ENCODE assay signal across 8 mouse cellular contexts in genomic region chr11:76945386-76946202, GRCm38 (mm10). TPM values are rescaled to one million over a fixed set of nuclear protein-coding genes. Genes with fewer than 3 reads are reported as not detected.
DNase-seq lines count a peak whose midpoint lies in the region; ATAC-seq and TF ChIP-seq lines count a peak whose summit lies in the region.

No protein-coding gene starts in this region.

- TF ChIP-seq EP300 in liver, embryonic 14.5 days (IDR thresholded peaks at IDR 0.05; ENCODE audit: low read depth), result 0 out of 2 replicates have a peak, but pooled peaks have one; percentile 30
- peak; percentile 66 for TF ChIP-seq EP300 in stomach, postnatal 0 days (optimal IDR thresholded peaks at IDR 0.05)

- H3K9ac ChIP-seq in heart, embryonic 15.5 days, result peak overlapping the region; percentile 71
- peak overlapping the region; percentile 91 for H3K9ac ChIP-seq in liver, embryonic 14.5 days (replicated peaks)
- H3K9ac ChIP-seq in neural tube, embryonic 11.5 days (ENCODE audit: low read length), result peak overlapping the region; percentile 84
- peak overlapping the region; percentile 84 for H3K9ac ChIP-seq in stomach, postnatal 0 days (ENCODE audit: low read length)

- peak; percentile 85 for DNase-seq in CD4-positive, CD25-positive, alpha-beta regulatory T cell, adult 2 months (ENCODE audit: low read depth, low spot score)
- DNase-seq in fibroblast of lung, adult 2 months (ENCODE audit: low read depth), result peak; percentile 52
- peak; percentile 95 to 96 for DNase-seq in kidney, postnatal 25 days
- DNase-seq in liver, embryonic 14.5 days (ENCODE audit: low read depth in 3 of 3, low spot score in 3 of 3), result peak; percentile 72 to 76 (median 76)
- DNase-seq in neural tube, embryonic 11.5 days (ENCODE audit: low spot score), result peak; percentile 95
- DNase-seq in stomach, postnatal 0 days (ENCODE audit: low spot score), result peak; percentile 92

- H3K27ac ChIP-seq in brown adipose tissue, adult 24 weeks (replicated peaks; ENCODE audit: low read depth, low read length), result peak overlapping the region; percentile 68
- peak overlapping the region; percentile 84 for H3K27ac ChIP-seq in heart, embryonic 15.5 days
- peak overlapping the region; percentile 25 for H3K27ac ChIP-seq in liver, embryonic 14.5 days
- peak overlapping the region; percentile 65 for H3K27ac ChIP-seq in neural tube, embryonic 11.5 days (ENCODE audit: low read depth, low read length)
- H3K27ac ChIP-seq in stomach, postnatal 0 days (replicated peaks), result peak overlapping the region; percentile 86

- peak; percentile 96 for ATAC-seq in heart, embryonic 15.5 days (replicated peaks; ENCODE audit: insufficient number of reproducible peaks, insufficient read depth, low FRiP score, low read depth)
- ATAC-seq in liver, embryonic 14.5 days (ENCODE audit: insufficient read depth), result peak; percentile 95
- peak; percentile 81 for ATAC-seq in neural tube, embryonic 11.5 days (ENCODE audit: insufficient read depth, low FRiP score, low TSS enrichment)
- ATAC-seq in stomach, postnatal 0 days (ENCODE audit: low FRiP score, low TSS enrichment), result peak; percentile 97

- under 1% methylated on average over 58 of the region's 58 CpGs for WGBS in heart, embryonic 15.5 days
- WGBS in liver, embryonic 14.5 days (ENCODE audit: insufficient replicate concordance), result under 1% methylated on average over 58 of the region's 58 CpGs
- WGBS in neural tube, embryonic 11.5 days, result under 1% methylated on average over 51 of the region's 58 CpGs
- 1% methylated on average over 56 of the region's 58 CpGs for WGBS in stomach, postnatal 0 days

- peaks cover 4% of the 10 kb centered on the region; the same call in 1 of the 2 replicates for H3K4me1 ChIP-seq in brown adipose tissue, adult 24 weeks (ENCODE audit: control insufficient read depth, insufficient read depth, insufficient read length, low read length)
- peaks cover 13% of the 10 kb centered on the region for H3K4me1 ChIP-seq in heart, embryonic 15.5 days (replicated peaks)
- peaks cover 8 to 11% of the 10 kb centered on the region in 2 experiments for H3K4me1 ChIP-seq in liver, embryonic 14.5 days (replicated peaks; ENCODE audit: control insufficient read depth in 2 of 2, insufficient read depth in 2 of 2, low read length in 1 of 2)
- H3K4me1 ChIP-seq in neural tube, embryonic 11.5 days (ENCODE audit: control insufficient read depth, insufficient read depth, low read length), result no peaks in the 10 kb centered on the region
- peaks cover 6% of the 10 kb centered on the region; the same call in 1 of the 2 replicates for H3K4me1 ChIP-seq in stomach, postnatal 0 days (replicated peaks; ENCODE audit: control insufficient read depth, insufficient read depth)

- no peaks in the 10 kb centered on the region for H3K9me3 ChIP-seq in heart, embryonic 15.5 days (replicated peaks)
- H3K9me3 ChIP-seq in liver, embryonic 14.5 days (ENCODE audit: control insufficient read depth, low read length), result no peaks in the 10 kb centered on the region
- no peaks in the 10 kb centered on the region for H3K9me3 ChIP-seq in neural tube, embryonic 11.5 days (ENCODE audit: control insufficient read depth, low read length)
- H3K9me3 ChIP-seq in stomach, postnatal 0 days (ENCODE audit: control insufficient read depth, low read length), result no peaks in the 10 kb centered on the region

- peak overlapping the region; percentile 86 for H3K4me2 ChIP-seq in heart, embryonic 15.5 days
- peak overlapping the region; percentile 79 for H3K4me2 ChIP-seq in liver, embryonic 14.5 days (ENCODE audit: low read depth)
- peak overlapping the region; percentile 82 for H3K4me2 ChIP-seq in neural tube, embryonic 11.5 days (ENCODE audit: low read depth)
- peak overlapping the region; percentile 85 for H3K4me2 ChIP-seq in stomach, postnatal 0 days (replicated peaks; ENCODE audit: low read depth)

- peaks cover 7% of the 10 kb centered on the region for H3K36me3 ChIP-seq in heart, embryonic 15.5 days
- H3K36me3 ChIP-seq in liver, embryonic 14.5 days (replicated peaks; ENCODE audit: control insufficient read depth, insufficient read depth, low read depth), result no peaks in the 10 kb centered on the region
- H3K36me3 ChIP-seq in neural tube, embryonic 11.5 days (ENCODE audit: control insufficient read depth, insufficient read depth, low read length), result no peaks in the 10 kb centered on the region
- no peaks in the 10 kb centered on the region for H3K36me3 ChIP-seq in stomach, postnatal 0 days (ENCODE audit: control insufficient read depth, insufficient read depth, low read length)

- TF ChIP-seq CTCF in liver, embryonic 14.5 days (IDR thresholded peaks at IDR 0.05; ENCODE audit: low read depth), result no peak
- TF ChIP-seq CTCF in stomach, postnatal 0 days (IDR thresholded peaks at IDR 0.05; ENCODE audit: low read depth), result peak; percentile 15; the same call in 1 of the 2 replicates

- H3K4me3 ChIP-seq in brown adipose tissue, adult 24 weeks (ENCODE audit: insufficient read depth, low read depth, low read length), result peak overlapping the region; percentile 98
- peak overlapping the region; percentile 67 for H3K4me3 ChIP-seq in heart, embryonic 15.5 days
- peak overlapping the region; percentile 96 to 98 for H3K4me3 ChIP-seq in liver, embryonic 14.5 days (ENCODE audit: insufficient read depth in 1 of 2, low read depth in 2 of 2, low read length in 2 of 2)
- peak overlapping the region; percentile 81 for H3K4me3 ChIP-seq in neural tube, embryonic 11.5 days (ENCODE audit: low read depth, low read length)
- peak overlapping the region; percentile 78 for H3K4me3 ChIP-seq in stomach, postnatal 0 days (ENCODE audit: low read depth, low read length)

- no peaks in the 10 kb centered on the region for H3K27me3 ChIP-seq in heart, embryonic 15.5 days
- H3K27me3 ChIP-seq in liver, embryonic 14.5 days (ENCODE audit: control insufficient read depth, insufficient read depth, low read length), result no peaks in the 10 kb centered on the region
- no peaks in the 10 kb centered on the region for H3K27me3 ChIP-seq in neural tube, embryonic 11.5 days (ENCODE audit: control insufficient read depth, insufficient read depth, low read length)
- no peaks in the 10 kb centered on the region for H3K27me3 ChIP-seq in stomach, postnatal 0 days (ENCODE audit: control insufficient read depth, insufficient read depth, low read length)

RNA-seq across cellular contexts. Expression of gene Blmh, which starts 21.0 kb away (rescaled TPM):
- polyA plus RNA-seq in brown adipose tissue, adult 24 weeks (2012; ENCODE audit: insufficient read depth, insufficient read length, missing spikeins), result 23.5 and 32.1 TPM in 2 replicates
- 88.3 and 103 TPM in 2 replicates for polyA plus RNA-seq in heart, embryonic 15.5 days (2015; fragmentation: Nextera tagmentation; extraction: Ambion mirVana)
- 10.3 and 16.2 TPM in 2 replicates for polyA plus RNA-seq in liver, embryonic 14.5 days (2012; rRNA removed)
- polyA plus RNA-seq in liver, embryonic 14.5 days (2014; fragmentation: Nextera tagmentation; extraction: Ambion mirVana), result 34.7 and 37.1 TPM in 2 replicates
- polyA plus RNA-seq in neural tube, embryonic 11.5 days (2014; fragmentation: Nextera tagmentation; extraction: Ambion mirVana), result 175 and 180 TPM in 2 replicates
- polyA plus RNA-seq in stomach, postnatal 0 days (2015; fragmentation: Nextera tagmentation; extraction: Ambion mirVana), result 118 TPM in 2 replicates

RNA-seq across cellular contexts. Expression of gene Tmigd1, which starts 43.6 kb away (rescaled TPM):
- polyA plus RNA-seq in brown adipose tissue, adult 24 weeks (2012; ENCODE audit: insufficient read depth, insufficient read length, missing spikeins), result 1.4 and 1.5 TPM in 2 replicates
- 0.13 TPM in 1 of 2 replicates, not detected in the other for polyA plus RNA-seq in heart, embryonic 15.5 days (2015; fragmentation: Nextera tagmentation; extraction: Ambion mirVana)
- polyA plus RNA-seq in liver, embryonic 14.5 days (2012; rRNA removed), result not detected in 2 replicates
- polyA plus RNA-seq in liver, embryonic 14.5 days (2014; fragmentation: Nextera tagmentation; extraction: Ambion mirVana), result not detected in 2 replicates
- 0.39 TPM in 1 of 2 replicates, not detected in the other for polyA plus RNA-seq in neural tube, embryonic 11.5 days (2014; fragmentation: Nextera tagmentation; extraction: Ambion mirVana)
- polyA plus RNA-seq in stomach, postnatal 0 days (2015; fragmentation: Nextera tagmentation; extraction: Ambion mirVana), result 1.7 and 1.9 TPM in 2 replicates

RNA-seq across cellular contexts. Expression of gene Slc6a4, which starts 52.8 kb away (rescaled TPM):
- polyA plus RNA-seq in brown adipose tissue, adult 24 weeks (2012; ENCODE audit: insufficient read depth, insufficient read length, missing spikeins), result not detected in 2 replicates
- 0.94 and 1.0 TPM in 2 replicates for polyA plus RNA-seq in heart, embryonic 15.5 days (2015; fragmentation: Nextera tagmentation; extraction: Ambion mirVana)
- 2.4 and 2.7 TPM in 2 replicates for polyA plus RNA-seq in liver, embryonic 14.5 days (2012; rRNA removed)
- 1.6 and 3.0 TPM in 2 replicates for polyA plus RNA-seq in liver, embryonic 14.5 days (2014; fragmentation: Nextera tagmentation; extraction: Ambion mirVana)
- 0.47 and 1.5 TPM in 2 replicates for polyA plus RNA-seq in neural tube, embryonic 11.5 days (2014; fragmentation: Nextera tagmentation; extraction: Ambion mirVana)
- polyA plus RNA-seq in stomach, postnatal 0 days (2015; fragmentation: Nextera tagmentation; extraction: Ambion mirVana), result 0.29 and 0.30 TPM in 2 replicates

Comparison
In these comparisons a context has a peak if more than half of its experiments do, and no peak if none do; other contexts are left out.
1. Peak in every context shown above with its lines: DNase-seq, ATAC-seq, H3K4me3 ChIP-seq and H3K27ac ChIP-seq.
2. H3K27ac ChIP-seq: peak in every context shown above with its lines; median percentile 86 in stomach, postnatal 0 days; 84 in heart, embryonic 15.5 days; 68 in brown adipose tissue, adult 24 weeks; 65 in neural tube, embryonic 11.5 days; 25 in liver, embryonic 14.5 days.